Mouse (Mus musculus) midbrain, embryonic 12.5 days (tissue): ENCODE data around the gene Rplp1. TPM values are rescaled to one million over a fixed set of nuclear protein-coding genes. Genes with fewer than 3 reads are reported as not detected.

Experiments used
- ATAC-seq: fragments of 200-750 bp; cut with Nextera tagmentation; 2 replicates; pipeline ENCODE4 v1.8.0; 2017; ENCODE audit warnings: low read depth, moderate TSS enrichment, moderate library complexity; ENCODE audit not compliant: low FRiP score
- H3K27ac ChIP-seq: fragments of 300-500 bp; sonication (generic); replicated peaks from 2 replicates; pipeline ENCODE4 v1.5.1; 2016; ENCODE audit warnings: mild to moderate bottlenecking
- H3K27me3 ChIP-seq: fragments of 300-500 bp; sonication (generic); 2 replicates; pipeline ENCODE4 v1.6.1; 2016; ENCODE audit warnings: mild to moderate bottlenecking
- H3K36me3 ChIP-seq: fragments of 300-500 bp; sonication (generic); 2 replicates; pipeline ENCODE4 v1.6.1; 2016
- H3K4me1 ChIP-seq: fragments of 300-500 bp; sonication (generic); 2 replicates; pipeline ENCODE4 v1.6.1; 2016
- H3K4me2 ChIP-seq: fragments of 300-500 bp; sonication (generic); replicated peaks from 2 replicates; pipeline ENCODE4 v1.6.1; 2016; ENCODE audit warnings: mild to moderate bottlenecking, moderate library complexity
- H3K4me3 ChIP-seq: fragments of 300-500 bp; sonication (generic); 2 replicates; pipeline ENCODE4 v1.5.1; 2016; ENCODE audit warnings: mild to moderate bottlenecking
- H3K9ac ChIP-seq: fragments of 300-500 bp; sonication (generic); replicated peaks from 2 replicates; pipeline ENCODE4 v1.6.1; 2016; ENCODE audit warnings: mild to moderate bottlenecking, moderate library complexity
- H3K9me3 ChIP-seq: fragments of 300-500 bp; sonication (generic); 2 replicates; pipeline ENCODE4 v1.6.1; 2016; ENCODE audit warnings: mild to moderate bottlenecking
- WGBS: fragments of 180-500 bp; shearing (Covaris S2); methylation state at CpG from one replicate; pipeline ENCODE4 v1.1.7; 2016; 5-methylcytosine and 5-hydroxymethylcytosine counted together
- polyA plus RNA-seq: library from polyadenylated mRNA; unstranded; fragments of >200 nt; fragmentation: Nextera tagmentation; extraction: Ambion mirVana; gene quantifications from 2 replicates; pipeline ENCODE4 v1.2.1, GENCODE M21; 2016

The Rplp1 gene
- 777 and 790 TPM in 2 replicates for polyA plus RNA-seq

- H3K36me3 ChIP-seq: peaks cover 51% of the 10 kb centered on the region
- peaks cover 18% of the 10 kb centered on the region for H3K4me1 ChIP-seq
- H3K27me3 ChIP-seq: no peaks in the 10 kb centered on the region
- peak within 1 kb of the TSS; percentile 93 for H3K4me3 ChIP-seq
- H3K9me3 ChIP-seq: no peaks in the 10 kb centered on the region
- under 1% methylated on average over 70 of the region's 70 CpGs for WGBS
- peak within 1 kb of the TSS; percentile 93 for H3K27ac ChIP-seq
- H3K4me2 ChIP-seq: peak within 1 kb of the TSS; percentile 74
- peak within 1 kb of the TSS; percentile 81 for H3K9ac ChIP-seq
- ATAC-seq: peak; percentile 95
Measured at GRCm38 (mm10) chr9:61914203-61914916, at the start of gene Rplp1. Rplp1 (minus strand) TSS chr9:61914542.

DNA sequence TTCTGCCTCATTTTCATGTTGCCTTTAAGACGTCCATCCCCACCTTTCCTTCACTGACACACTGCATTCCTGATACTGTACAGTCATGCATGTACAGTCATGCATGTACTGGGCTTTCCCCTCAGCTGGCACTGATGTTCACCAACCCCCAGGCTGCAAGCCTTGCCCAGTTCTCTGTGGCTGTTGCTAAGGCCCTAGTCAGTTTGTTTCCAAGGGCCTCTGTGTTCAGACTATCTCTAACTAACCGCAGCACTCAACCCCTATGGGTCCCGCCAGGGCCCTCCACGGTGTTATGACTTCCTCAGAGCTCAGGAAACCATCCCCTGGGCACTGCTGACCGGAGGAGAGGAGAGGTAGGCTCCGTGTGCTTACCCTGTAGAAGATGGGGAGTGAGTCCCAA, 49.0 kb upstream of the Rplp1 start:
- no peak overlapping the region for H3K4me3 ChIP-seq
- no peaks in the 10 kb centered on the region for H3K9me3 ChIP-seq
- no peak overlapping the region for H3K27ac ChIP-seq
- no peaks in the 10 kb centered on the region for H3K36me3 ChIP-seq
- WGBS: 85% methylated on average over 6 of the region's 6 CpGs
- H3K9ac ChIP-seq: no peak overlapping the region
- H3K27me3 ChIP-seq: 0 out of 2 replicates have a peak, but pooled peaks cover 6% of the 10 kb centered on the region
- no peak for ATAC-seq
- no peak overlapping the region for H3K4me2 ChIP-seq
- H3K4me1 ChIP-seq: 0 out of 2 replicates have a peak, but pooled peaks cover 3% of the 10 kb centered on the region

DNA sequence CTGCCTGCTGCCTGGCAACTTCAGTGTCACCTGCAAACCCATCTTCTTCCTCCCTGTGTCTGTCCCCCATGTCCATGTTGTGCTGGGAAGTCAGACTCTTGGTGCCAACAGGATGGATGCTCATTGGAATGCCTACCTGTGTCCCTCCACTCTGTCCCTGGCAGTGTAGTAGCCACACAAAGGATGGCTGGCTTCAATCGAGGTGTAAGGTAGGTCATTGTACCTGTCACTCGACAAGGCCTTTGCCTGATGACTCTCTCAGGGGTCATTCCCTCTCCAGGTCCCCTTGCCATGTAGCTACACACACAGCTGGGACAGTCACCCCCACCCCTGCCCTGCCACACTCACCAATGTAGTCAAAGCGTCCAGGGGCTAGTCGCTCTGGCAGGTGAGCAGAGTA, 46.8 kb upstream of the Rplp1 start:
- Histone ChIP-seq H3K4me3 (no peak overlapping the region), H3K9me3 (no peaks in the 10 kb centered on the region), H3K27ac (no peak overlapping the region), H3K4me2 (no peak overlapping the region), H3K27me3 (no peaks in the 10 kb centered on the region), H3K36me3 (no peaks in the 10 kb centered on the region), H3K4me1 (0 out of 2 replicates have a peak, but pooled peaks cover 3% of the 10 kb centered on the region), H3K9ac (no peak overlapping the region)
- ATAC-seq: no peak
- WGBS: 93% methylated on average over 4 of the region's 4 CpGs

- H3K9ac ChIP-seq: no peak overlapping the region
- 0 out of 2 replicates have a peak, but pooled peaks cover 3% of the 10 kb centered on the region for H3K4me1 ChIP-seq
- no peak overlapping the region for H3K4me3 ChIP-seq
- H3K27me3 ChIP-seq: no peaks in the 10 kb centered on the region
- 73% methylated on average over 5 of the region's 5 CpGs for WGBS
- H3K9me3 ChIP-seq: no peaks in the 10 kb centered on the region
- no peak overlapping the region for H3K27ac ChIP-seq
- no peak overlapping the region for H3K4me2 ChIP-seq
- no peak for ATAC-seq
- H3K36me3 ChIP-seq: no peaks in the 10 kb centered on the region
Measured at GRCm38 (mm10) chr9:61960753-61961152, 46.4 kb upstream of the Rplp1 start.

GRCm38 (mm10) chr9:61959921-61960569, 45.7 kb upstream of the Rplp1 start:
- H3K4me3 ChIP-seq: no peak overlapping the region
- 84% methylated on average over 1 of the region's 1 CpGs for WGBS
- H3K27me3 ChIP-seq: no peaks in the 10 kb centered on the region
- no peak overlapping the region for H3K4me2 ChIP-seq
- ATAC-seq: no peak
- no peaks in the 10 kb centered on the region for H3K36me3 ChIP-seq
- H3K9me3 ChIP-seq: no peaks in the 10 kb centered on the region
- no peak overlapping the region for H3K27ac ChIP-seq
- 0 out of 2 replicates have a peak, but pooled peaks cover 3% of the 10 kb centered on the region for H3K4me1 ChIP-seq
- no peak overlapping the region for H3K9ac ChIP-seq

DNA sequence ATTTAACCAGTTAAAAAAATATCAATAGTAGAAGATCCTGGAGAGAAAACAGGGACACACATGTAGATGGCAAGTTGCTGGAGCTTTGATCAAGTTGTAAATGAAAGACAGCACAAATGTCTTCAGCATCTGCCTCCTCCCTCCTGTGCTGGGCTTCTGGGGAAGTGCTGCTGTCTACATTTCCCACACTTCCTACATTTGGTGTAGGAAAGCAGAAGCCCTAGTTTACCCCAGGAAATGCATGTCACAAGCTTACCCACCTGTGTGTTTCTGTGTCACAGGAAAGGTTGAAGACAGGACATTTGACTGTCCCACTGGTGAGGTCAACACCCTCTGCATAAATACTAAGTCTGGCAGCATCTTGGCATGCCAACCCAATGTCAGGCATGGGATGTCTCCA, 40.4 kb upstream of the Rplp1 start:
- no peaks in the 10 kb centered on the region for H3K9me3 ChIP-seq
- H3K4me2 ChIP-seq: no peak overlapping the region
- H3K27me3 ChIP-seq: no peaks in the 10 kb centered on the region
- no peak overlapping the region for H3K4me3 ChIP-seq
- H3K36me3 ChIP-seq: no peaks in the 10 kb centered on the region
- ATAC-seq: no peak
- H3K27ac ChIP-seq: no peak overlapping the region
- H3K9ac ChIP-seq: no peak overlapping the region
- no peaks in the 10 kb centered on the region for H3K4me1 ChIP-seq

GRCm38 (mm10) chr9:61952241-61952640, 37.9 kb upstream of the Rplp1 start:
- no peak for ATAC-seq
- no peak overlapping the region for H3K4me3 ChIP-seq
- no peak overlapping the region for H3K9ac ChIP-seq
- no peaks in the 10 kb centered on the region for H3K9me3 ChIP-seq
- H3K27me3 ChIP-seq: no peaks in the 10 kb centered on the region
- 0 out of 2 replicates have a peak overlapping the region, but pooled peaks have one; percentile 30 for H3K27ac ChIP-seq
- H3K4me2 ChIP-seq: no peak overlapping the region
- H3K36me3 ChIP-seq: no peaks in the 10 kb centered on the region
- peaks cover 16% of the 10 kb centered on the region for H3K4me1 ChIP-seq
- WGBS: 63% methylated on average over 7 of the region's 7 CpGs

DNA sequence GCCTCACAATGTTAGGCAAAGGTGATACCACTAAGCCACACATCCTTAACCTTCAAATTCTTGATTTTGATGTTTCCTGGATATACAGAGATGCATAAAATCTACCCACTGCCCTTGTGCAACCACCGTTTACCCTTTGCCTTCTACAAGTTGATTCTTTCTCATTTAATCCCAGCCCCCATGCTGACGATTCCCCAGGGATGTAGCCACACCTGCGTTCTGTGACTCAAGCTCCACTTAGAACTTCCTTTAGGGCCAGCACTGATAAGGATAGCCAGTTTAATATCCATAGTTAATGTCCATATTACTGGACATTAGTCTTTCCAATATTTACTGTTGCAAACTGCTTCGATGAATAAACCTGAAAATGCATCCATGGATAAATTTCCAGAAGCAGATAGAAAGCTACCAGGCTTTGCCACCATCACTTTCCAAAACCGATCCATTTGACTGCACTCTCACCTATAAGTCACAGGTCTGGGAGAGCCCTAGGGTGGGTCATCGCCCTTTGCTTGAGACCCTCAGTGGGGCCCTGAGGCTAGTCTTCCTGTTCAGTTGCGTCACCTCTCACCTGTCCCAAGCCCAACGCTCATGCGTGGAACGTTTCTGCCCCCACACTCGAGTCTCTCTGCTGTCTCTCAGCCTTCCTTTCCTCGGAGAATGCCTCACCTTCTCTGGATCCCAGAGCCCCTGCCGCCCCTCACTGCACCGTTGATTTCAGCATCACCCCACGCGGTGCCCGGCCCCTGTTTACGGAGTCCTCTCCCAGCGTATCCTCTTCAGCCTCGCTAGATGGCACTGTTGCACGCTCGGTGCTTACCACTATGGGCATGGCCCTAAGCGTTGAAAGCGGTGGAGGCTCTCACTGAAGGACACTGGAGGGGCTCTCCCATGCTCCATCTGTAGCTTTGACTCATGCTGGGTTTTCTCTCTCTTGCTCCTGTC, 33.3 kb upstream of the Rplp1 start:
- H3K36me3 ChIP-seq: no peaks in the 10 kb centered on the region; the same call in 1 of the 2 replicates
- H3K9ac ChIP-seq: peak overlapping the region; percentile 59
- peak overlapping the region; percentile 78 for H3K27ac ChIP-seq
- no peaks in the 10 kb centered on the region for H3K27me3 ChIP-seq
- ATAC-seq: peak; percentile 61
- peaks cover 23% of the 10 kb centered on the region for H3K4me1 ChIP-seq
- 5% methylated on average over 24 of the region's 24 CpGs for WGBS
- peak overlapping the region; percentile 81 for H3K4me2 ChIP-seq
- H3K9me3 ChIP-seq: no peaks in the 10 kb centered on the region
- peak overlapping the region; percentile 64 for H3K4me3 ChIP-seq

DNA sequence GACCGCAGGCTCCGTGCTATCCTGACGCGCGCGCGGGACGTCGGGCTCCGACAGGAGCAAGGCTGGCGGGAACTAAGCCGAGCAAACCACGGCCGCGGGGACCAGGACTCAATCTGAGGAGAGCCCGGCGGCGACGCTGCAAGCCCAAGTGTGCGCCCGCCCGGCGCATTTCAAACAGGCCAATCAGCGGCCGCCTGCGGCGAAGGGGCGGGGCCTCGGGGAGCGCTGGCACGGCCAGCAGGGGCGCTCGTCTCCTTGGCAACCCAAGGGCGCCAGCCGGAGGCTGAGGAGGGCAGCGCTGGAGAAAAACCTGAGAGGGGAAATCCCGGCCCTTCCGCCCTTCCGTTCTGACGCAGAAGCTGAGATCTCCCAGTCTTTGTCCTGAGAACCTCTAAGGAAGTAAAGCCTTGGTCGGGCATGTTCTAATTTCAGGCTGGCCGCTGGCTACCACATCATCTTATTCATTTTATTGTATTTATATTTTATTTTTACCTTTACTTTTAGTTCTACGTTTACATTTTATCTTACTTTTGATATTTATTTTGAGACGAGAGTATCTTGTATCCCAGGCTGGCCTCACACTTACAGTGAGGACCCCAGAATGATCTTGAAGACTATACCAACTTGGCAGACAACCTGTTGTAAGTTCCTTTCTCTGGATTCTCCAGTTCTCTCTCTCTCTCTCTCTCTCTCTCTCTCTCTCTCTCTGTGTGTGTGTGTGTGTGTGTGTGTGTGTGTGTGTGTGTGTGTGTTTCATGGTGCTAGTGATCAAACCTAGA, 32.5 kb upstream of the Rplp1 start, which contains the start of gene Kif23:
TSS of gene Kif23 (minus strand) at position 152 of the 779 bp plus-strand sequence.
- Histone ChIP-seq H3K4me1 (peaks cover 23% of the 10 kb centered on the region), H3K36me3 (no peaks in the 10 kb centered on the region; the same call in 1 of the 2 replicates), H3K4me3 (peak within 1 kb of the TSS; percentile 64), H3K9ac (peak within 1 kb of the TSS; percentile 81), H3K27ac (peak within 1 kb of the TSS; percentile 78), H3K9me3 (no peaks in the 10 kb centered on the region), H3K27me3 (no peaks in the 10 kb centered on the region), H3K4me2 (peak within 1 kb of the TSS; percentile 81)
- WGBS: under 1% methylated on average over 43 of the region's 44 CpGs
- ATAC-seq: peak; percentile 93

DNA sequence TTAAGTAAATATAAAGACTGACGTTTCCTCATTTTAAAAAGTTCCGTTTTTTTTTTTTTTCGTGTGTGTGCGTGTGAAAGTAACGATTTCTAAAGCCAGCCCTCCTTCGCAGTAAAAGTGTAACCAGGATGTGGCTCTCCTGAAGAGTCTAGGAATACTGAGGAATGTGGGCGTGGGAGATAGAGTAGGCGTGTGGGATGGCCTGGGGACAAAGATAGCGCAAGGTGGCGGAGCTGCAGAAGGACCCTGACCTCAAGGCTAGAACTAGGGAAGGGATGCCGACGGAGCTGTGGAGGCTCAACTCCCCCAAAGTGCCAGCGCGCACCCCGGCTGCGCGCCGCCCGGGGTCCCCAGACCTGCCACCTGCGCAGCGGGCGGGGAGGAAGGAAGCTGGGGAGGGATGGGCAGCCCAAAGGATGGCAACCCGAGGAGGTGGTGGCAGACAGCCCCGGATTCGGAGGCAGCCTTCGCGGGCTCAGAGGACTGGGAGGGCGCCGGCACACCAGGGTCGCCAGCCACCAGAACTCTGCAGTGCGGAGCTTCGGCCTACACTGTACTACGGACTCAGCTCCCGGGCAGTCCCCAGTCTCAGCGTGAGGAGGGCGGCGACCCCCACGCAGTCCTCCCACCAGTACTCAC, 31.8 kb upstream of the Rplp1 start:
- ATAC-seq: peak; percentile 86; the same call in 1 of the 2 replicates
- Histone ChIP-seq H3K4me3 (peak overlapping the region; percentile 64), H3K9me3 (no peaks in the 10 kb centered on the region), H3K4me2 (peak overlapping the region; percentile 81), H3K27ac (peak overlapping the region; percentile 78), H3K36me3 (peaks cover 3% of the 10 kb centered on the region), H3K9ac (peak overlapping the region; percentile 81), H3K4me1 (peaks cover 23% of the 10 kb centered on the region), H3K27me3 (no peaks in the 10 kb centered on the region)
- under 1% methylated on average over 35 of the region's 38 CpGs for WGBS
